Mouse (Mus musculus) neutrophil, adult 59 days (primary cell): ENCODE results near the gene Tas2r106. TPM values are rescaled to one million over a fixed set of nuclear protein-coding genes. Genes with fewer than 3 reads are reported as not detected.

Experiments used
- total RNA-seq, 2 experiments: library from RNA; stranded (reverse); gene quantifications; 1 replicate in 1 of 2; 2 replicates in 1 of 2; pipeline ENCODE4 v1.2.4; 2023

Gene Tas2r106
- total RNA-seq: not detected

DNA sequence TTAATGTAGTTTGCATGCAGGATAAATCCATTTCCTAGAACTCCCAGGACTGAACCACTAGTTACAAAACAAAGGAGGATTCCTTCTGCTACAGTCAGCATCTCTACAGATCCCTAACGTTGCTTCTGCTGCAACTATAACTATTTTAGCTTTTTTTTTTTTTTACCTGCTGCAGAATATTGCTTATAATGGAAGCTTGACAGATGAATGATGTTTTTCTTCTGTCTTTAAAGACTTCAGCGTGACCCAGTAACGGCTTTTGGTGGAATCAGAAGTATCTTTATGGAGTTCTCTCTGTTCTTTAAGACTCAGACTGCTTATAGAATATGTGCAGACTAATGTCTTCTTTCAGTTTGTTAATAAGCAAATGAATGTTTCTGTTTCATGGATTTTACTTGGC, at the start of gene Tas2r106:
Gene Tas2r106, minus strand, starts transcription at position 101 of the 400 bp plus-strand sequence.

GRCm38 (mm10) chr6:131689963-131690362, 11.3 kb upstream of the Tas2r106 start, which contains the start of gene Tas2r114:
TSS of gene Tas2r114 (minus strand) at chr6:131690063.

GRCm38 (mm10) chr6:131687395-131687794, 8.7 kb upstream of the Tas2r106 start, which contains the start of gene Tas2r105:
TSS of gene Tas2r105 (minus strand) at chr6:131687495.

DNA sequence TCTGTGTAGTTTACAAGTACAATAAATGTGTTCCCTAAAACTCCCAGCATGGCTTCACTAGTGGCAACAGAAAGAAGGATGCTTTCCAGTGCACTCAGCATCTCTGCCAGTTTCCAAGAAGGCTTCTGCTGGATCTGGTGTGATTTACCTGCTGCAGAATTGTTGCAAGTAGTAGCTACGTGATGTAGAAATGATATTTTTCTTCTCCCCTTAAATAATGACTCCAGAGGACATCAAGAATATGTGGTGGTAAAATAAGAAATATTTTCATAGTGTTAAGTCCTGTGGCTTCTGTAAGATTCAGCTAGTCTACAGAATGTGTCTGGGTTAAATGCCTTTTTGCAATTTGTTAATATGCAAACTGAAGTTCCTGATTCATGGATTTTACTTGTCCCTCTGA, 7.0 kb upstream of the Tas2r106 start, which contains the start of gene Tas2r104:
Gene Tas2r104, minus strand, starts transcription at position 101 of the 400 bp plus-strand sequence.

DNA sequence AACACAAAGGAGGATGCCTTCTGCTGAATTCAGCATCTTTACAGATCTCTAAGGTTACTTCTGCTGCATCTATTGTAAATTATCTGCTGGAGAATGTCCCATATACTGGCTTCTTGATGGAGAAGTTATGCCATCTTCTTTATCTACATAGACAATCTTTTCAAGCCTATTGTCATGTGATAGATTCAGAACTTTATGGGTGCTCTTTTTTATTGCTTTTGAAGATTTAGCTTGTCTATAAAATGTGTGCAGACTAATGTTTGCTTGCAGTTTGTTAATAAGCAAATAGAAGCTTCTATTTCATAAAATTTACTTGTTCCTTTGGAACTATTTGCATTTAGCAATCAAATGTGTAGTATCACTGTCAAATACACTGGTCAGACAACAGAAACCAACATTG, 18.6 kb downstream of the Tas2r106 start, which contains the start of gene Tas2r107:
Gene Tas2r107, minus strand, starts transcription at position 101 of the 400 bp plus-strand sequence.

GRCm38 (mm10) chr6:131630812-131631211, 47.9 kb downstream of the Tas2r106 start, which contains the start of gene Tas2r130:
TSS of gene Tas2r130 (minus strand) at chr6:131630912.

Other genes starting within 250 kb of the Tas2r106 start
- gene 5430401F13Rik, start 192.5 kb downstream of the Tas2r106 start, total RNA-seq: not detected
- not detected for gene Gm6619, start 192.5 kb downstream of the Tas2r106 start, total RNA-seq
- not detected for gene Tas2r130, start 48.0 kb downstream of the Tas2r106 start, total RNA-seq
- not detected for gene Tas2r107, start 18.7 kb downstream of the Tas2r106 start, total RNA-seq
- not detected for gene Tas2r104, start 6.9 kb upstream of the Tas2r106 start, total RNA-seq
- gene Tas2r105, start 8.6 kb upstream of the Tas2r106 start, total RNA-seq: not detected
- not detected for gene Tas2r114, start 11.2 kb upstream of the Tas2r106 start, total RNA-seq